In the genomic region with DNA sequence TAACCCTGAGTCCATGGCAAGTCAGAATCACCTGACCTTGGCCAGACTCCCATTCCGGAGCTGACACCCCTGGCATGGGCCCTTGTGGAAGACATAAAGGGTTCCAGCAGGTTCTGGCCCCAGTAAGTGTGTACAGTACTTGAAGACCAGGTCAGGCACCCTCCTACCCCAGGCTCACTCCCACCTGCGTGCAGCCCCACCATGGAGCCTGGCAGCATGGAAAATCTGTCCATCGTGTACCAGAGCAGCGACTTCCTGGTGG, we compare ENCODE assay signal across 9 mouse cellular contexts. TPM values are rescaled to one million over a fixed set of nuclear protein-coding genes. Genes with fewer than 3 reads are reported as not detected.
DNase-seq lines count a peak whose midpoint lies in the region; ATAC-seq and TF ChIP-seq lines count a peak whose summit lies in the region.
"Had no signal": no experiment of that assay in that cellular context is flagged by ENCODE, and none has a peak within 500 bp of the region (broad histone marks: within the 10 kb centered on the region; RNA-seq: fewer than 3 reads in every experiment).

No protein-coding gene starts in this region.

- H3K27me3 ChIP-seq in spleen, adult 2 months (ENCODE audit: control insufficient read depth, insufficient read depth, low read length): no peaks in the 10 kb centered on the region
- no peaks in the 10 kb centered on the region for H3K27me3 ChIP-seq in limb, embryonic 13.5 days
- H3K27me3 ChIP-seq in stomach, embryonic 16.5 days (ENCODE audit: control insufficient read depth, insufficient read depth, low read length): no peaks in the 10 kb centered on the region

- TF ChIP-seq POLR2A in spleen, adult 2 months (IDR thresholded peaks at IDR 0.05; ENCODE audit: low read depth, low read length): no peak

- WGBS in spleen, adult 2 months: 22% methylated on average over 4 of the region's 4 CpGs
- WGBS in limb, embryonic 13.5 days: 27% methylated on average over 4 of the region's 4 CpGs
- 14% methylated on average over 4 of the region's 4 CpGs for WGBS in stomach, embryonic 16.5 days

- H3K27ac ChIP-seq in spleen, adult 2 months (ENCODE audit: insufficient read depth, low read length): no peak overlapping the region
- no peak overlapping the region for H3K27ac ChIP-seq in limb, embryonic 13.5 days
- peak overlapping the region; percentile 38 for H3K27ac ChIP-seq in stomach, embryonic 16.5 days (ENCODE audit: low read length)

- H3K4me3 ChIP-seq in spleen, adult 2 months (ENCODE audit: extremely low read depth, insufficient read depth, insufficient read length): peak overlapping the region; percentile 63
- peak overlapping the region; percentile 69 for H3K4me3 ChIP-seq in limb, embryonic 13.5 days
- peak overlapping the region; percentile 78 for H3K4me3 ChIP-seq in stomach, embryonic 16.5 days (replicated peaks; ENCODE audit: low read length)

- H3K9me3 ChIP-seq in limb, embryonic 13.5 days: no peaks in the 10 kb centered on the region
- H3K9me3 ChIP-seq in stomach, embryonic 16.5 days (replicated peaks; ENCODE audit: control insufficient read depth, low read length): no peaks in the 10 kb centered on the region

- 0 out of 2 replicates have a peak, but pooled peaks have one; percentile 4 for ATAC-seq in frontal cortex, adult (ENCODE audit: low TSS enrichment)
- no peak for ATAC-seq in limb, embryonic 13.5 days (ENCODE audit: low FRiP score, low read depth)
- ATAC-seq in stomach, embryonic 16.5 days (ENCODE audit: insufficient read depth, low FRiP score): no peak

- H3K36me3 ChIP-seq in spleen, adult 2 months (ENCODE audit: control insufficient read depth, insufficient read depth, low read length): no peaks in the 10 kb centered on the region
- peaks cover 49% of the 10 kb centered on the region for H3K36me3 ChIP-seq in limb, embryonic 13.5 days
- H3K36me3 ChIP-seq in stomach, embryonic 16.5 days (ENCODE audit: control insufficient read depth, insufficient read depth, low read length): no peaks in the 10 kb centered on the region

- H3K4me2 ChIP-seq in limb, embryonic 13.5 days (replicated peaks): peak overlapping the region; percentile 92
- H3K4me2 ChIP-seq in stomach, embryonic 16.5 days (ENCODE audit: low read depth, low read length): peak overlapping the region; percentile 93

- no peak for DNase-seq in frontal cortex, postnatal 36 days (ENCODE audit: low spot score in 2 of 2)
- no peak for DNase-seq in spleen, adult 2 months (ENCODE audit: low read depth in 1 of 2, low spot score in 2 of 2)
- DNase-seq in spleen, adult 12 weeks (ENCODE audit: low spot score): no peak
- DNase-seq in left cerebral cortex, adult 18-20 months (ENCODE audit: low spot score in 2 of 2): no peak
- DNase-seq in cerebellum, adult 11-12 months: no peak

- peak overlapping the region; percentile 87 for H3K9ac ChIP-seq in limb, embryonic 13.5 days
- H3K9ac ChIP-seq in stomach, embryonic 16.5 days (ENCODE audit: low read length): peak overlapping the region; percentile 96

- no peak for TF ChIP-seq CTCF in spleen, adult 2 months (IDR thresholded peaks at IDR 0.05; ENCODE audit: extremely low read depth, insufficient read depth, insufficient read length, insufficient replicate concordance)

- peaks cover 9% of the 10 kb centered on the region; the same call in 1 of the 2 replicates for H3K4me1 ChIP-seq in spleen, adult 2 months (ENCODE audit: control insufficient read depth, insufficient read depth, insufficient read length)
- peaks cover 23% of the 10 kb centered on the region for H3K4me1 ChIP-seq in limb, embryonic 13.5 days
- H3K4me1 ChIP-seq in stomach, embryonic 16.5 days (ENCODE audit: control insufficient read depth, insufficient read depth, low read length): peaks cover 16% of the 10 kb centered on the region

RNA-seq across cellular contexts. Expression of a gene that starts 0.5 kb away (rescaled TPM):
- polyA plus RNA-seq in spleen, adult 2 months (2012; rRNA removed): 25.9 and 37.9 TPM in 2 replicates
- 25.8 and 27.0 TPM in 2 replicates for polyA plus RNA-seq in limb, embryonic 13.5 days (2015; fragmentation: Nextera tagmentation; extraction: Ambion mirVana)
- 17.5 and 18.9 TPM in 2 replicates for polyA plus RNA-seq in stomach, embryonic 16.5 days (2015; fragmentation: Nextera tagmentation; extraction: Ambion mirVana)
- total RNA-seq in left cerebral cortex, adult 18-20 months (2021): 10 to 100 TPM; 60.9 to 64.4 TPM

RNA-seq across cellular contexts. Expression of a gene that starts 0.7 kb away (rescaled TPM):
- polyA plus RNA-seq in spleen, adult 2 months (2012; rRNA removed): 10.6 and 13.0 TPM in 2 replicates
- polyA plus RNA-seq in limb, embryonic 13.5 days (2015; fragmentation: Nextera tagmentation; extraction: Ambion mirVana): 32.2 and 34.8 TPM in 2 replicates
- 22.9 and 25.1 TPM in 2 replicates for polyA plus RNA-seq in stomach, embryonic 16.5 days (2015; fragmentation: Nextera tagmentation; extraction: Ambion mirVana)
- 1 to 10 TPM; 1.2 to 1.5 TPM for total RNA-seq in left cerebral cortex, adult 18-20 months (2021)

RNA-seq across cellular contexts. Expression of a gene that starts 7.9 kb away (rescaled TPM):
- 0.09 and 0.13 TPM in 2 replicates for polyA plus RNA-seq in spleen, adult 2 months (2012; rRNA removed)
- polyA plus RNA-seq in limb, embryonic 13.5 days (2015; fragmentation: Nextera tagmentation; extraction: Ambion mirVana): not detected in 2 replicates
- polyA plus RNA-seq in stomach, embryonic 16.5 days (2015; fragmentation: Nextera tagmentation; extraction: Ambion mirVana): 0.05 and 0.14 TPM in 2 replicates
- total RNA-seq in left cerebral cortex, adult 18-20 months (2021): under 1 TPM; 0.44 to 0.75 TPM
- total RNA-seq: gastrocnemius, adult 8-10 months had no signal

RNA-seq across cellular contexts. Expression of a gene that starts 11.0 kb away (rescaled TPM):
- 0.16 TPM in 1 of 2 replicates, not detected in the other for polyA plus RNA-seq in spleen, adult 2 months (2012; rRNA removed)
- 1.7 and 2.6 TPM in 2 replicates for polyA plus RNA-seq in limb, embryonic 13.5 days (2015; fragmentation: Nextera tagmentation; extraction: Ambion mirVana)
- 0.85 and 1.0 TPM in 2 replicates for polyA plus RNA-seq in stomach, embryonic 16.5 days (2015; fragmentation: Nextera tagmentation; extraction: Ambion mirVana)
- 100 to 1,000 TPM; 151 to 157 TPM for total RNA-seq in left cerebral cortex, adult 18-20 months (2021)
- total RNA-seq: gastrocnemius, adult 8-10 months had no signal

RNA-seq across cellular contexts. Expression of a gene that starts 26.2 kb away (rescaled TPM):
- polyA plus RNA-seq in spleen, adult 2 months (2012; rRNA removed): 3.1 and 6.8 TPM in 2 replicates
- not detected in 2 replicates for polyA plus RNA-seq in limb, embryonic 13.5 days (2015; fragmentation: Nextera tagmentation; extraction: Ambion mirVana)
- 77.0 and 104 TPM in 2 replicates for polyA plus RNA-seq in stomach, embryonic 16.5 days (2015; fragmentation: Nextera tagmentation; extraction: Ambion mirVana)
- total RNA-seq in left cerebral cortex, adult 18-20 months (2021): 1 to 10 TPM; 2.3 to 2.5 TPM
